Mouse (Mus musculus) right cerebral cortex, adult 2 months (tissue): ENCODE measurements around the gene Crip2.

ENCODE experiments used
- DNase-seq, 2 experiments: peaks; one replicate each; pipeline ENCODE4 v3.0.0; 2021 to 2022; ENCODE audit warnings: low spot score in 2 of 2

Crip2 gene

GRCm38 (mm10) chr12:113139908-113140615, at the start of gene Crip2:
Gene Crip2 (plus strand): TSS chr12:113140236.
- DNase-seq = peak; percentile 90 to 95

- no peak for DNase-seq
These were observed 43.0 kb upstream of the Crip2 start for GRCm38 (mm10) chr12:113097040-113097439.

GRCm38 (mm10) chr12:113097749-113098281, 42.2 kb upstream of the Crip2 start, which contains the start of gene Mta1:
Gene Mta1 (plus strand): TSS chr12:113098278.
- peak in 1 of 2 experiments; percentile 43 for DNase-seq

- no peak for DNase-seq
These were observed 41.4 kb upstream of the Crip2 start for GRCm38 (mm10) chr12:113098530-113099151.

- DNase-seq = no peak
These were observed 40.4 kb upstream of the Crip2 start for GRCm38 (mm10) chr12:113099470-113100237.

GRCm38 (mm10) chr12:113100448-113101076, 39.5 kb upstream of the Crip2 start:
- no peak for DNase-seq

GRCm38 (mm10) chr12:113101251-113101960, 38.6 kb upstream of the Crip2 start:
- no peak for DNase-seq

- DNase-seq = peak in 1 of 2 experiments; percentile 64
These were observed 37.6 kb upstream of the Crip2 start for GRCm38 (mm10) chr12:113102461-113102860.

- no peak for DNase-seq
These were observed 36.1 kb upstream of the Crip2 start for GRCm38 (mm10) chr12:113103846-113104451.

- no peak for DNase-seq
These were observed 33.6 kb upstream of the Crip2 start for GRCm38 (mm10) chr12:113106386-113106785.

- no peak for DNase-seq
These were observed 32.5 kb upstream of the Crip2 start for GRCm38 (mm10) chr12:113107431-113108124.

- DNase-seq = no peak
These were observed 31.3 kb upstream of the Crip2 start for GRCm38 (mm10) chr12:113108528-113109283.

GRCm38 (mm10) chr12:113109801-113110200, 30.2 kb upstream of the Crip2 start:
- DNase-seq = peak in 1 of 2 experiments; percentile 35

GRCm38 (mm10) chr12:113114141-113114540, 25.9 kb upstream of the Crip2 start:
- no peak for DNase-seq

GRCm38 (mm10) chr12:113114856-113115538, 25.0 kb upstream of the Crip2 start:
- DNase-seq = no peak

- peak; percentile 86 to 92 for DNase-seq
These were observed 20.3 kb upstream of the Crip2 start for GRCm38 (mm10) chr12:113119516-113120410.

- no peak for DNase-seq
These were observed 15.3 kb upstream of the Crip2 start for GRCm38 (mm10) chr12:113124726-113125125.

GRCm38 (mm10) chr12:113130732-113131131, 9.3 kb upstream of the Crip2 start:
- DNase-seq = no peak
